Mouse (Mus musculus) heart, postnatal 0 days (tissue): ENCODE measurements around the gene Vwce.

Source experiments
- CTCF ChIP-seq: IDR thresholded peaks from 2 replicates; pipeline ENCODE4 v1.5.1; 2016; ENCODE audit warnings: antibody characterized with exemption, control low read depth, low read depth
- EP300 ChIP-seq: IDR thresholded peaks from 2 replicates; pipeline ENCODE4 v1.6.1; 2016; ENCODE audit warnings: antibody characterized with exemption, low read depth

- TF ChIP-seq CTCF, result no peak
- no peak for TF ChIP-seq EP300
These were observed 74.9 kb downstream of the Vwce start for GRCm38 (mm10) chr19:10708900-10709299.
